Mouse (Mus musculus) brain, embryonic 18.5 days (tissue): ENCODE measurements around the gene Scrn1.

Source experiments
- DNase-seq: peaks from one replicate; pipeline ENCODE4 v3.0.0-alpha.2; 2012; ENCODE audit warnings: low read depth, low spot score

Gene Scrn1

DNA sequence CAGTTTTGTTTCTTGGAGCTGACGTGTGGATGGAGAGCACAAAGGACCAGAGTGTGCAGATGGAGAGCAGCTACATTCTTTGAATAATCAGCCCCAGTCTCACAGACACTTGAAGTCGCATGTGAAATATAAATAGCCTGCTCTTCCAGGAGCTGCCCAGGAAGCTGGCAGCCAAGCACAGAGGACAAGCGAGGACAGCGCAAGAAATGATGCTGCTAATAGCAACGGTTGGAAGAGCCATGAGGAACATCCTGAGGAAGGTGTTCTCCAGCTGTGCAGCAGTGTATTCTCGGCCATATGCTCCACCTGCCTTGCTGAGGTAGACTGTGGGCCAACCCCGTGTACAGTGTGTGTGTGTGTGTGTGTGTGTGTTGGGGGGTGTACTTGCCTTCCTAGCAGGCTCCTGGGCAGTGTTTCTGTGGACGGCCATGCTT is 35.2 kb downstream of the Scrn1 start:
- no peak for DNase-seq

DNA sequence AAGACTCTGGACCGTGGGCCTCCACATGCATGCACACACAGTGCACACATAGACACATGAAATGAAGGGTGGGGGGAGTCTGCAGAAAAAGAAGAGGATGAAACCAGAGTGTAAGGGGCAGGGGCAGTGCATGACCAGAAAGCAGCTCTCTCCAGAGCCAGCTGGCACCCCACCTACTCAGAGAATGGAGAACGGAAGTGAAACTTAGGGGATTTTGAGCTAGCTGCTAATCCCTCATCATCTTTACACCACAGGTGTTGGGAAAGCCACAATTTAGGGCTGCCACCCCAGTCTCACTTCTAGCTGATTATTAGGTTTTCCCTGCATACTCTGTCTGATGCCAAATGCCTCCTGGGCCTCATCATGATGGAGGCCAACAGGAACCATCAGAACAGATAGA is 36.1 kb downstream of the Scrn1 start:
- DNase-seq, result no peak

DNA sequence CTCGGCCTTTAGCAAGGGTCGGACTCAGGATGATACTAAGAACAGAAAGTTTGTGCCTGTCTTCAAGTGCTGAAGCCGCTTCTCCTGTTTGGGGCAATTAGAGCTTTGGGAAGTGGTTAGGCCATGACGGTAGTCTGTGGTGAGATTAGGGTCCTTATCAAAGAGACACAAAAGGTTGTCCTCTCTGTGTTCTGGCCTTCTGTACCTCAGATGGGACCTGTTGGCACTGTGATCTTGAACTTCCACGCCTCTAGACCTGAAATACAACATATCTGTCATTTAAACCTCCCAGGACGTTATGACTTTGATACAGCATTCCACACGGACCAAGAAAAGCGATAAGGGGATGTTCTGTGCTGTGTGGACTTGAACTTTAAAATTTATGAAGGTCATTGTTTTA is 37.6 kb downstream of the Scrn1 start:
- DNase-seq, result no peak

GRCm38 (mm10) chr6:54518758-54519157 is 47.5 kb downstream of the Scrn1 start:
- no peak for DNase-seq

GRCm38 (mm10) chr6:54516512-54517134 is 49.7 kb downstream of the Scrn1 start:
- no peak for DNase-seq

DNA sequence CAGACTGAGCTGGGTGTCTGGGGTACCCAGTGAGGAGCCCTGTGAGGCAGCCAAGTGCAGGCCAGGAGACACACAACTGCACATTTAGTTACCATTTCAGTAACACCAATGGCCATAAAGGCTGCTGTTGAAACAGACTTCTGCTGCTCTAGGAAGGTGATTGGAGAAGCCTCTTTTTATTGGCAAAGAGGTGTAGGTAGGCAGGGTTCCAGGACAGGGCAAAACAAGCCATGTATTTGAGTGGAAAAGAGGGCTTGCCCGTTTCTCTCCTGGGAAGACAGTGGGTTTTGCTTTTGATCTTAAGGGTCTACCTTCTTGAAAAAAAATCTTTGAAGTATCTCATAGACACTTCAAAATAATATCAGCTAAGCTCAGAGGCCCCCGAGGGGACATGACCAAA is 54.0 kb downstream of the Scrn1 start:
- no peak for DNase-seq

- DNase-seq, result no peak
Measured at GRCm38 (mm10) chr6:54509264-54509663, 57.0 kb downstream of the Scrn1 start.

- no peak for DNase-seq
Measured at GRCm38 (mm10) chr6:54508256-54508793, 58.0 kb downstream of the Scrn1 start.

- no peak for DNase-seq
Measured at GRCm38 (mm10) chr6:54507808-54508207, 58.5 kb downstream of the Scrn1 start.

GRCm38 (mm10) chr6:54507002-54507401 is 59.3 kb downstream of the Scrn1 start:
- DNase-seq, result no peak

DNA sequence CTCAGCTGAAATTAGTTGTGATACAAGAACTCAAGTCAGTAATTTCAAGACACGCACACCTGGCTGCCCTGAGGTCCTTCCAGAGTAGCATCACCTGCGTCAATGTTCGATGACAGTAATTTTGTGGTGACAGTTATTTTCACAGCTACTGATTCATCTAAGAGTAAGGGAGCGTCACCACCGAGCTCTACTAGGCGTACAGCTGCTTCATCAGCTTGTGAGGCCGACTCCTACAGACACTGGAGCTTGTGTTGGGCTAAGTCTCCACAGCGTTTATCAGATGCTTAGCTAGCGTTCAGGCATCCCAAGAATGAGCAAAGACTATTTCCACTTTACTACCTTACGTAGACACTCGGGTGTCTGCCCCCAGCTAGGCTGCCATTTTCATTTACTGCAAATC is 60.0 kb downstream of the Scrn1 start:
- no peak for DNase-seq

DNA sequence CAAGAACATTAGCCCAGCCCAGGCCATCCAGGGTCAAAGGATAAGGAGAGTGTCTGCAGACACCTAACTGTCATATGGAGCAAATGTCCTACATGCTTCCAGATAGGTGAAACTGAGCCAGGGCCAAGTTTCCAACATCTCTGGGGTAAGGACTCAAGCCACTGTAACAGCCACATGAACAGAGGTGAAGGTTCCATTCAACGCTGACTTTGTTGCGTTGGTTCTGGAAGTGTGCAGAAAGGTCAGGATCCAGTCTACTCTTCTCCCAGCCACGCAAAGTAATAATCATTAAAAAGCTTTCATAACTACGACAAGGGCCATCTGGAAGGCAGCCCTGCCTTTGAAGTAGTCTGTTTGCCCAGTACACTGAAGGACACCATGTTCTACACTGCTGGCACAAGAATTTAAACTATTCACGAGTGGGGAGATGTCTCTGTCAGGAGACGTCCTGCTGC is 63.6 kb downstream of the Scrn1 start:
- no peak for DNase-seq

GRCm38 (mm10) chr6:54496214-54496613 is 70.1 kb downstream of the Scrn1 start:
- no peak for DNase-seq

GRCm38 (mm10) chr6:54494612-54495398 is 71.5 kb downstream of the Scrn1 start:
- no peak for DNase-seq

- no peak for DNase-seq
Measured at GRCm38 (mm10) chr6:54494097-54494496, 72.2 kb downstream of the Scrn1 start.

DNA sequence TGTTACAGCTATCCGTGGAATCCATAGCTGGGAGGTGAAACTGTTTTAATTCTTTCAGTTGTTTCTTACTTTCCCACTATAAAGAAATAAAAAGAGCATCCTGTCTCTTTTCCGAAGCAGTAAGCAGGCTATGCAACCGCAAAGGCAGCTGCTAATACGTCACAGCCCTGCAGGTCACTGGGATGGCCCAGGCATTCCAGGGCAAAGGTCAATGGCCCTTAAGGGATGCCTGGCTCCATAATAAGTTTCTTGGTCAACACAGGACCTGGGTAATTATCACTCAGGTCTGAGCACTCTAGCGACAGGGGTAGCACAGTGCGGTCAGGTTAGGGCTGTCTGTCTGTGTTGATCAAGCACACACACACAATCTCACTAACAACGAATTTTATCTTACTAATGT is 75.2 kb downstream of the Scrn1 start:
- DNase-seq, result no peak

DNA sequence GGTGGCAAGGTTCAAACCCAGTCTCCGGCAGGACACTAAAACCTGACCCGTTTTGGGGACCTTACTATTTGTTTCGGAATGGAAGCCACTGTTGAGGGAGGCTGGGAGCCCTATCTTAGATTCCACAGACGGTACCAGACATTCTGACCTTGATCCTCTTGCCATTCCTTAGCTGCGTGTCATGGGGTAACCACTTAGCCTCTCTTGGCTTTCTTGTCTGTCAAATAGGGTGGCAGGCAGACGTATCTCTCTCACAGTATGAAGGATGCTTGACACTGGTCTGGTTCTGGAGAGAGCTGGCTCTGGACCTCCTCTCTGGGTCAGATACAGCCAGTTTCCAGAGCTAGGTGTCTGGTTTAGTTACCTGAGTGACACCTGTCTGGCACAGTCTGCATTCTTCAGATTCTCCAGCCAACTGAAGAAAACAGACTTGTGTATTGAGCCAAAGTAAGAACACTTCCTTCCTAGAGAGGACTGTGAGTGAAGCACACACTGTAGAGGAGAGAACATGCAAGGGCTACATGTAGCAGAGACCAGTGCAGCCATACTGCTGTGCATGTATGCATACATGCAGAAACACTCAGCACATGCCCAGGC is 80.2 kb downstream of the Scrn1 start:
- no peak for DNase-seq

- no peak for DNase-seq
Measured at GRCm38 (mm10) chr6:54485435-54485901, 80.8 kb downstream of the Scrn1 start.

DNA sequence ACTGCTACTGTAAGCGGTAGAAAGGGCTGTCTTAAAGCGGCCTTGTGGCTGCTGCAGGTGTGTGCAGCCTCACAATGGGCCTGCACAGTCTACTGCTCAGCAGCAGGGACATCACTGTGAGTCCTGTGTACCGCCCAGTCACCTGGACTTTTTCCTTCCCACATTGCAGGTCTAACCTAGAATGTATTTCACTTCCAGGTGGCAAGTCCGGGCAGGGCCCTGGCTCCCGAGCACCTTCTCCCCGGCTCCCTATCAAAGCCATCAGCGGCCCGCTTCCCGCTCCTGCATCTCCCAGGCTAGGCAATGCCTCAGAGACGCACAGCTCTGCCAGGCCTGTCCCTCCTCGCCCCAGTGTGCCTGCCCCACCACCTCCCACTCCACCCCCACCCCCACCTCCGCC is 81.3 kb downstream of the Scrn1 start:
- no peak for DNase-seq

DNA sequence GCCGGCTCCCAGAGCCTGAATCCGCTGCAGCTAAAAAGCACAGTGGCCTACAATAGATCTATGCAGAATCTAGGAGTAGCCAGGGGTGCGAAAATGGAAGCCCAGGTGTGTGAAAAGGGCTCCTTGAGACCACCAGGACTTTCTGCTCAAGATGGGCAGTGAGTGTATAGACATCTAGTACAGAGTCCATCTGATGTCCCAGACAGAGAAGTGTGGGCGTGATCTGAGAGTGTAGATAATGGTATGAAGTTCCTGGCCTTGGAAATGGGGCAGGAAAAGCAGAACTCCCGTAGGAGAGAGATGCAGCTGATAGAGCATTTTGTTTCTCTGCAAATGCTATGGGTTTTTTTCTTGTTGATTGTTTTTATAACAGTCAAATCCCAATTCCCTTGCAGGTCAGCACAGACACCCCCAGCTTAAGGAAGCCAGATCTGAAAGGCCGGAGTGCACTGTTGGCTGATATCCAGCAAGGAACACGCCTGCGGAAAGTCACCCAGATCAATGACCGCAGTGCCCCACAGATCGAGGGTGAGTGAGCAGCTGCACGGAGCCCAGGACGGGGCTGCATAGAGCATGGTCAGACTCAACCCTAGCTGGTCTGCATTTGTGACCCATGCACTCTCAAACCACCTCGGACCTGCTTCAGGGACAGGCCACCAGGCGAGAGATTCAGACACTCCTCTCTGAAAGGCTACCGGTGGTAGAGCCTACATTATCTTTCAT is 84.7 kb downstream of the Scrn1 start:
- DNase-seq, result no peak

GRCm38 (mm10) chr6:54478646-54479324 is 87.5 kb downstream of the Scrn1 start:
- DNase-seq, result peak; percentile 58
